Mouse (Mus musculus): ENCODE data around the gene Klk1b21.

Klk1b21 gene

GRCm38 (mm10) chr7:44102028-44102427, at the start of gene Klk1b21:
TSS of gene Klk1b21 (plus strand) at chr7:44102328.
- WGBS = 74% methylated on average over 3 of the region's 3 CpGs

DNA sequence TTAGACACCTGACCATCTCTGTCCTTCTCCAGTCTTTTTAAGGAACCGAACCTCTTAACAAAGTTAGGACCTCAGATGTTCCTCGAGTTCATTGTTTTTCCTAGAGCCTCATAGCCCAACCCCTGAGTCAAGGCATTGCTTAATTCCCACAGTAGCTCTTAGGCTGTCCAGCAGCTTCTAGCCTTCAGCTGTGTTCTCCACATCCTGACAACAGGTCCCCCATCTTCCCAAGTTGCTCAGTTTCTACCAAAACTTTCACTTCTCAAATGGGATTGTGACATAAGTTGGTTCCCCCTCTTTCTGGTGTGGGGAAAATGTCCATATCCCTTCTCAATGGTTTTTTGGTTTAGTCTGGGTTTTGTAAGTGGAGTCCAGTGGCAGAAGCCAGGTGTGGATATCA, 30.0 kb upstream of the Klk1b21 start:
- WGBS = 76% methylated on average over 2 of the region's 2 CpGs

DNA sequence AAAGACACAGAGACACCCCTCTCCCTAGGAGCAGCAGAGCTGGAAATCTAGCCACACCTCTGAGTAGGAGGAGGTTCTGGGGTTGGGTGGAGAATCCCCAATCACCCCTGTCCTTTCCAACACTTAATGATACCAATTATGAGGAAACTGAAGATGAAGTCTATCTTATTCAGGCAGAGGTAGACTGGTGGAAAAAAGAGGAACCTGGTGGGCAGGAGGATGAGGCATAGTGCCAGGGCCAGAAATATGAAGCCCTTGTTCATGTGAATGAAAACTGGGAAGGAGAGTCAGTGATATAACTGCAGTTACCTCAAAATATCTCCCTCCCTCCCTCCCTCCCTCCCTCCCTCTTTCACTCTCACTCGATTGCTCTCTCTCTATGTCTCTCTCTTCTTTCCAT, 24.4 kb upstream of the Klk1b21 start:
- WGBS = 43% methylated on average over 1 of the region's 1 CpGs

GRCm38 (mm10) chr7:44096111-44096510, 6.0 kb upstream of the Klk1b21 start:
- 78% methylated on average over 1 of the region's 1 CpGs for WGBS

GRCm38 (mm10) chr7:44112373-44112772, 10.2 kb downstream of the Klk1b21 start, which contains the start of gene Klk1b22:
TSS of gene Klk1b22 (plus strand) at chr7:44112673.
- 72% methylated on average over 4 of the region's 4 CpGs for WGBS

- 88% methylated on average over 6 of the region's 6 CpGs for WGBS
Measured at GRCm38 (mm10) chr7:44123445-44123844, 21.3 kb downstream of the Klk1b21 start.

GRCm38 (mm10) chr7:44136467-44136866, 34.3 kb downstream of the Klk1b21 start, which contains the start of gene Klk1b16:
TSS of gene Klk1b16 (plus strand) at chr7:44136767.
- 95% methylated on average over 3 of the region's 3 CpGs for WGBS

Measured in cerebral cortex, adult 2 months (tissue).